Mouse (Mus musculus) testis, postnatal 10 days (tissue): ENCODE measurements at regions not wholly inside any gene's neighbourhood (a gene's known extent, or its start where the extent isn't known, plus 50 kb on each side); places are given as distances from the start of the nearest gene placed in this dataset.

Experiments used
- DNase-seq: peaks from one replicate; pipeline ENCODE4 v3.0.0; 2021; ENCODE audit warnings: low spot score

GRCm38 (mm10) chr3:156253172-156253934, 308.2 kb upstream of the Negr1 start:
- no peak for DNase-seq

DNA sequence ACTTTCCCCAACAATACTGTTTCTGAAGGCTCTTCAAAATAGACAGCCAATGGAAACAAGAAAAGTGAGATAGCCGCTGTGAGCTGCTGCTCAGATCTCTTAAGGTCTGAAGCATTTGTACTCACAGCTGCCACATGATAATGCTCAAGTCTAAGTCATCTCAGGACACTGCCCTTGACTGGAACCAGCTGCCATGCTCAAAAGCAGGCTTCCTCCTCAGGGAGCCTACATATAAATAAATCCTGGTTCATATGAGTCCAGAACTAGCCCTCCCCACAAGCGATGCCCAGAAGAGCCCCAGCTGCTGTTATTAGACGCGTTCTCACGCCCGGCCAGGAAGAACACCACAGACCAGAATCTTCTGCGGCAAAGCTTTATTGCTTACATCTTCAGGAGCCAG, 304.9 kb upstream of the Negr1 start:
- no peak for DNase-seq

DNA sequence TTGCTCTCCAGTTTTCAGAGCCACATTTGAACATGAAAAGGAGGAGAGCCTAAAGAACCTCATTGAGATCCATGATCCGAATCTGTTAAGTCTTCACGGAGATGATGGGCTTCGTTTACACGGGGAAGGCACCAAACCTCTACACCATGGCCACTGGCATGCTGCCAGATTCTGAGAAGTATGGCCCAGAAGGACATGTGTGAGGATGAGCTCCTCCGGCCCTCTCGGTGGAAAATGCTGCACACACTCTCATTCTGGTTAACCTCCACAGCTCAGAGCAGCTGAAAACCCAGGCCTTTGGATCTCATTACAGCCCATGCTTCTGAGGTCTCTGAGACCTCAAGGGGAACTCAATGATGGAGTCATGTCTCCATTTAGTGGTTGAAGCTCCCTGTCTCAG, 296.9 kb upstream of the Negr1 start:
- no peak for DNase-seq

DNA sequence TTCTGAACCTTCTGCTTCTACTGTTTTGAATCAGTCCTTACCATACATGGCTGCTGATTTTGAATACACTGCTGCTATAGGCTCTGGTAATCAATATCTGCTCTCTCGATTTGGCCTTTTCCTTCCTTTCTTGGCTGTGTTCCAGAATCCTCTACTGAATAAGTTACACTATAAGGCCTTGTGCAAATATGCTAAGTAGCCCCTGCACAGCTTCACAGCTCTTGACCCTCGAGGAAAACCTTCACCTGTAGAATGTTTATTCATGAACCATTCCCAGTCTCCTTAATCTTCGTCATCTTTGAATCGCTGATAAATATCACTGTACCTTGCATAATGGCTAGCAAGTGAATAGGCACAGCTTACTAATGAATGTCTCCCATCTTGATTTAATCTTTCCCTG, 293.9 kb upstream of the Negr1 start:
- DNase-seq = no peak

DNA sequence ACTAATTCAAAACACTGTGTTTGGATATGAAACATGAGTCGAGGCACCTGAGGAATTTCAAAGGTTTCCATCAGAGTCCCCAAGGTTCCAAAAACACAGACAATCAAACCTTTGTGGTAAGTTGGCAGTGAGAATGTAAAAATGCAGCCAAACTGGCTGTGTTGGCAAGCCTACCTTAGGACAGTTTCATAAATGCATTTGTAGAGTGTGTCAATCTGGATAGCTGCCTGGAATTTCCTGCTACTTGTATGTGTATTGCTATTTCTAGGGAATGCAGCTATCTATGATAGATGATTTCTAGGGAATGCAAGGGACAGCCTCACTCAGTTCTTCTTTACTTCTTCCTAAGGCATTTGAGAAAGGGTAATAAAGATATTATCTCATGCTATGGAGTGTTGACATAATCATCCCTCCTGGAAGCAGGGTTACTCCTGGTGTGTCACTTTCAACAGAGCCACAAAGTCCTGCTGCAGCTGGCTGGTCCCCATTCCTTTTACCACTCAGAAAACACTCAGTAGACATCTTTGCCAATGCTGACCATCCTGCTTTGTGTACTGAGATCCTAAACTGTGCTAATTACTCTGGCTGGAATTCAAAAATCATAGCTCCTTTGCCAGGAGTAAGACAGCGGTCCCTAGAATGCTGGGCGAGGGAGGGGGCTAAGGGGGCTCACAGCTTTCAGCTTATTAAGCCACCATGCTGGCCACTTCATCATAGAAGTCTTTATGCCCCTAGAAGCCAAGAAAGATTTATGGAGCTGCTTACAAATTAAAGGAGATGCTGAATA, 261.4 kb upstream of the Negr1 start:
- DNase-seq = no peak

GRCm38 (mm10) chr3:156301302-156301701, 260.3 kb upstream of the Negr1 start:
- no peak for DNase-seq

DNA sequence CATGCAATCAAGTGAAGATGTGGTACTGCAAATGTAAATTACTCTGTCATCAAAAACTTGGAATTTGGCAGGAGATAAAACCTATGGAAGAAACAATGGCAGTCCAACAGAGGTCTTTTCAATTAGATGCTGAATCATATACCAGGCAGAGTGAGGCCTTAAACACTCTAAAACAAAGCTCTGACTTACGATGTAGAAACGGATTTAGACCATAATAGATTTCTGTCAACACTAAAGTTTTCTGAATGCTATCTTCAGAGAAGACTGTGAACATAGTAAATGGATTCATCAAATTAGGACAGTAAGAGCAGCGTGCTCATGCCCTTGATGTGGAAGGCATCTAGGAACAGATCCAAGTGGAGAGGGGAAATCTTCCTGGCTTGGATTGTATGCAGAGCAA, 259.8 kb upstream of the Negr1 start:
- no peak for DNase-seq

- DNase-seq = no peak
These were observed 257.4 kb upstream of the Negr1 start for GRCm38 (mm10) chr3:156304174-156304573.

- no peak for DNase-seq
These were observed 256.5 kb upstream of the Negr1 start for GRCm38 (mm10) chr3:156305064-156305463.

- DNase-seq = no peak
These were observed 226.4 kb upstream of the Negr1 start for GRCm38 (mm10) chr3:156335033-156335793.

- DNase-seq = no peak
These were observed 220.1 kb upstream of the Negr1 start for GRCm38 (mm10) chr3:156341484-156341883.

DNA sequence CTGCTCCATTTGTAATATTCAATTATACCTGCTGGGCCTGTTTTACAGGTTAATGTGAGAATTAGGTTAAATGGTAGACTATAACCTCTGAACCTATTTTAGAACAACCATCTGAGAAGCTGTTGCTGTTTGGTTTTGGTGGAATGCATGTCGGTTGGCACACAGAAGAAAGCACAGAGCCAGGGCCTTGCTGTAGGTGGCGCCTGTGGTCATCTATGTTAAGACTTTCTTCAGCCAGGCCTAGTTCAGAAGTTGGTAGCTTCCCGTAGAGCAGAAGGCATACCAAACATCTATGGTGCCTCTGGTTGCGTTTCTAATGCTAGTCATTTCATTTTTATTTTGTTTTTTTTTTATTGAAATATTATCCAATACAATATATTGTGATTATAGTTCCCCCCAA, 209.9 kb upstream of the Negr1 start:
- peak; percentile 42 for DNase-seq

GRCm38 (mm10) chr3:156353430-156353829, 208.2 kb upstream of the Negr1 start:
- DNase-seq = no peak

- DNase-seq = no peak
These were observed 207.6 kb upstream of the Negr1 start for GRCm38 (mm10) chr3:156353841-156354473.

- DNase-seq = no peak
These were observed 192.8 kb upstream of the Negr1 start for GRCm38 (mm10) chr3:156368669-156369343.

DNA sequence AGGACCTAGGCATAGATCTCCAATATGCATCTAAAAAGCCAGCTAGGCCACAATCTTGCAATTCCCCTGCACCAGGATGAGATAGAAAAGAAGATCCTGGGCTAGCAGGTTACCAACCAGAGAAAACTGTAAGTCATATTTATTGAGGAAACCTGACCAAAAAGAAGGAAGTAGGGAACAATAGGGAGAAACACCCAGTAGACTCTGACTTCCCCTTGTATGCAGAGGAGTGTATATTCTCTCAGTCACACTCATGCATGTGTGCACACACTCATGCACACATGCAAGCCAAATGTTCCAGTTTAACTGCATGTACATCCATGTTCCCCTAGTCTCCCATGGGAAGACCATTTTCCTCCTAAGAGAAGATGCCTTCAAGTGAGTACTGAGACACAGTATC, 184.9 kb upstream of the Negr1 start:
- no peak for DNase-seq

DNA sequence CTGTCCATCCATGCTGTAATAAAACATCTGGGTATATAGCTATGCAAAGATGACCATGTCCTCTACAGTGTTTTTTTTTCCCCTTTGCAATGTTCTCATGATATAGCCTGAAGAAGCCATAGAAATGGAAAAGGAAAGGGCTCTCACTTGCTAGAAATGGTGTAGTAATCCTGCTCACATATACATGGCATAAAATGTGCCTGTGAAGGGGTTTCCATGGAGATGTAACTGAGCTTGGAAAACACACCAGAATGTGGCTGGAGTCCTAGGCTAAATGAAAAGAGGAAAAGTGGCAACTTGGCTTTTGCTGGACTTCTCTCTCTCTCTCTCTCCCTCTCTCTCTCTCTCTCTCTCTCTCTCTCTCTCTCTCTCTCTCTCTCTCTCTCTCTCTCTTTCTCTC, 178.7 kb upstream of the Negr1 start:
- DNase-seq = no peak

GRCm38 (mm10) chr3:156406136-156406535, 155.5 kb upstream of the Negr1 start:
- DNase-seq = no peak

GRCm38 (mm10) chr3:156407112-156407511, 154.5 kb upstream of the Negr1 start:
- no peak for DNase-seq

- DNase-seq = no peak
These were observed 151.5 kb upstream of the Negr1 start for GRCm38 (mm10) chr3:156410126-156410525.

DNA sequence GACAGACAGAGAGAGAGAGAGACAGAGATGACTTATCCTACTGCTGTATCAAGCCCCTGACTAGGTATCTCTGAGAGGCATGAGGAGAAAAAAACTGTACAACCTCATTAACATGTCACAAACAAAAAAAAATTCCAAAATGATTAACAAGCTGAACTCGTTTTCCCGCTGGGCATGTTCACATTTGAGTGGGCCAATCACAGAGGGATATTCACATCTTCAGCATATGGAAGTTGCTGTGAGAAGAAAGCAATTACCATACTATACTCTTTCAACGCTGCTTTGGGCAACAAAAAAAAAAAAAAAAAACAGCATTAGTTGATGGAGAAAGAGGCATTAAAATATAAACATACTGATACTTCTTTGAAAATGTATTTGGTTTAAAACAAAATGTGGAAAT, 148.8 kb upstream of the Negr1 start:
- DNase-seq = no peak
